Mouse (Mus musculus) brain, embryonic 14.5 days (tissue): ENCODE results near the gene Epha1.

Experiments
- CTCF ChIP-seq: fragments of 200-500 bp; IDR thresholded peaks from 2 replicates; pipeline ENCODE4 v1.5.1; 2012; ENCODE audit warnings: inconsistent platforms, mild to moderate bottlenecking, moderate library complexity, borderline replicate concordance; ENCODE audit not compliant: insufficient read depth, insufficient read length; ENCODE audit errors: extremely low read depth
- POLR2A ChIP-seq: fragments of 200-500 bp; IDR thresholded peaks from 2 replicates; pipeline ENCODE4 v1.6.1; 2012; ENCODE audit warnings: mild to moderate bottlenecking, inconsistent platforms, borderline replicate concordance; ENCODE audit not compliant: poor library complexity, insufficient read depth, insufficient read length, severe bottlenecking; ENCODE audit errors: extremely low read depth

DNA sequence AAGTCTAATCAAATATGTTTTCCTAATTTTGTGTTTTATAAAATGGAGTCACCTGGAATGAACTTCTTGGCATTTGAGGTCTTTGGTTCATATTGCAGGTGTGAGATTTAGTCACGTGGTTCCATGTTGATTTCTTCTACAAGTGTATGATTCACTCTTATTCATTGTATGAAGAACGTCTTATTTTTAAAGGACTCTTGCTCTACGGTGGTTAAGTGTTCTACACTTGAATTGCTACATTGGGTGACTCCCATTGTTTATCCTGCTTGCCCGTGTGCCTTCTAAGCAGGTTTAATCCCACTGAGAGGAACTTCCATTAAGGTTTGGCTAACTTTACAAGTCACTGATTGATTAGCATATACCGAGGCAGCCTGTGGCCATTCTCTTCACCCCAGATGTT lies 4.2 kb upstream of the Epha1 start:
- no peak for TF ChIP-seq CTCF
- TF ChIP-seq POLR2A: no peak
